Mouse (Mus musculus): ENCODE measurements around the gene Ptprd.

Gene Ptprd

GRCm38 (mm10) chr4:76175086-76175485 lies 2036.7 kb downstream of the Ptprd start:
- DNase-seq = peak; percentile 67 to 81

- DNase-seq = no peak
These were observed 2056.0 kb downstream of the Ptprd start for GRCm38 (mm10) chr4:76155750-76156149.

- no peak for DNase-seq
These were observed 2057.6 kb downstream of the Ptprd start for GRCm38 (mm10) chr4:76154190-76154589.

- DNase-seq = no peak
These were observed 2066.8 kb downstream of the Ptprd start for GRCm38 (mm10) chr4:76144925-76145324.

- no peak for DNase-seq
These were observed 2067.4 kb downstream of the Ptprd start for GRCm38 (mm10) chr4:76144333-76144732.

- DNase-seq = no peak
These were observed 2073.9 kb downstream of the Ptprd start for GRCm38 (mm10) chr4:76137901-76138300.

- peak; percentile 46 to 54 for DNase-seq
These were observed 2075.1 kb downstream of the Ptprd start for GRCm38 (mm10) chr4:76136625-76137024.

- no peak for DNase-seq
These were observed 2119.9 kb downstream of the Ptprd start for GRCm38 (mm10) chr4:76091845-76092244.

GRCm38 (mm10) chr4:76089866-76090265 lies 2121.9 kb downstream of the Ptprd start:
- peak; percentile 17 to 32 for DNase-seq

GRCm38 (mm10) chr4:76076051-76076450 lies 2135.7 kb downstream of the Ptprd start:
- no peak for DNase-seq

- no peak for DNase-seq
These were observed 2138.5 kb downstream of the Ptprd start for GRCm38 (mm10) chr4:76073286-76073685.

GRCm38 (mm10) chr4:76071720-76072119 lies 2140.0 kb downstream of the Ptprd start:
- no peak for DNase-seq

GRCm38 (mm10) chr4:76056836-76057235 lies 2154.9 kb downstream of the Ptprd start:
- DNase-seq = no peak

- no peak for DNase-seq
These were observed 2166.1 kb downstream of the Ptprd start for GRCm38 (mm10) chr4:76045650-76046049.

GRCm38 (mm10) chr4:76044802-76045201 lies 2167.0 kb downstream of the Ptprd start:
- DNase-seq = no peak

- DNase-seq = peak in 1 of 2 experiments; percentile 9
These were observed 2174.6 kb downstream of the Ptprd start for GRCm38 (mm10) chr4:76037178-76037577.

GRCm38 (mm10) chr4:76025571-76026325 lies 2186.0 kb downstream of the Ptprd start:
- DNase-seq = no peak

GRCm38 (mm10) chr4:76024502-76024821 lies 2187.3 kb downstream of the Ptprd start:
- DNase-seq = no peak

GRCm38 (mm10) chr4:76023756-76024501 lies 2187.8 kb downstream of the Ptprd start:
- DNase-seq = no peak

- DNase-seq = no peak
These were observed 2190.1 kb downstream of the Ptprd start for GRCm38 (mm10) chr4:76021670-76022069.

GRCm38 (mm10) chr4:76015026-76015425 lies 2196.7 kb downstream of the Ptprd start:
- DNase-seq = no peak

- no peak for DNase-seq
These were observed 2197.5 kb downstream of the Ptprd start for GRCm38 (mm10) chr4:76014151-76014840.

- DNase-seq = no peak
These were observed 2203.2 kb downstream of the Ptprd start for GRCm38 (mm10) chr4:76008580-76008979.

- DNase-seq = no peak
These were observed 2204.5 kb downstream of the Ptprd start for GRCm38 (mm10) chr4:76007219-76007618.

All from cerebellum, adult 18-20 months (tissue).